Mouse (Mus musculus): ENCODE measurements around the gene Kcnq5. TPM values are rescaled to one million over a fixed set of nuclear protein-coding genes. Genes with fewer than 3 reads are reported as not detected.

Kcnq5 gene
- total and polyA plus RNA-seq, 3 experiments, result 6.5 to 8.7 (median 8.2) TPM

GRCm38 (mm10) chr1:21411331-21412196 lies 550.2 kb downstream of the Kcnq5 start (continued):
- TF ChIP-seq TBP (conservative IDR thresholded peaks at IDR 0.05; ENCODE audit: low read depth, low read length), result no peak
- peak; percentile 48; the same call in 1 of the 2 replicates for TF ChIP-seq E2F4 (IDR thresholded peaks at IDR 0.05; ENCODE audit: insufficient replicate concordance, low read depth, low read length)
- no peak for TF ChIP-seq MEF2A (IDR thresholded peaks at IDR 0.05; ENCODE audit: borderline replicate concordance, low read depth, low read length)
- 0 out of 2 replicates have a peak, but pooled peaks have one; percentile 37 for TF ChIP-seq ZNF384 (IDR thresholded peaks at IDR 0.05; ENCODE audit: low read depth, low read length)
- TF ChIP-seq PAX5 (IDR thresholded peaks at IDR 0.05; ENCODE audit: low read length), result no peak
- TF ChIP-seq RAD21 (IDR thresholded peaks at IDR 0.05; ENCODE audit: low read depth, low read length), result peak; percentile 97
- no peak for TF ChIP-seq RCOR1 (conservative IDR thresholded peaks at IDR 0.05; ENCODE audit: low read depth, low read length)
- TF ChIP-seq SMC3 (IDR thresholded peaks at IDR 0.05; ENCODE audit: low read depth, low read length), result peak; percentile 83
- no peak for TF ChIP-seq KAT2A (IDR thresholded peaks at IDR 0.05; ENCODE audit: insufficient replicate concordance, low read length)
- TF ChIP-seq UBTF (IDR thresholded peaks at IDR 0.05; ENCODE audit: low read depth, low read length), result no peak
- TF ChIP-seq HCFC1 (IDR thresholded peaks at IDR 0.05; ENCODE audit: low read depth, low read length), result no peak
- TF ChIP-seq ELF1 (IDR thresholded peaks at IDR 0.05; ENCODE audit: low read depth, low read length), result no peak
- 0 out of 2 replicates have a peak, but pooled peaks have one; percentile 57 for TF ChIP-seq SIN3A (IDR thresholded peaks at IDR 0.05; ENCODE audit: low read length)

- Histone ChIP-seq H3K36me3 (replicated peaks in 1 of 2; ENCODE audit: control insufficient read depth in 1 of 2, insufficient read depth in 1 of 2, low read length in 1 of 2) (peaks cover 5 to 12% of the 10 kb centered on the region in 2 experiments), H3K9ac (ENCODE audit: insufficient read depth, low read depth) (no peak overlapping the region), H3K4me1 (ENCODE audit: control insufficient read depth in 1 of 2, insufficient read depth in 2 of 2) (no peaks in the 10 kb centered on the region), H3K27me3 (replicated peaks) (no peaks in the 10 kb centered on the region), H3K4me2 (ENCODE audit: insufficient read depth, low read depth, poor library complexity, severe bottlenecking) (no peak overlapping the region), H3K27ac (ENCODE audit: insufficient read depth, low read depth) (no peak overlapping the region), H3K9me3 (replicated peaks; ENCODE audit: low read length) (no peaks in the 10 kb centered on the region), H3K4me3 (replicated peaks in 1 of 3; ENCODE audit: low read depth in 2 of 3, low read length in 2 of 3, poor library complexity in 1 of 3) (no peak overlapping the region), H3K79me2 (replicated peaks; ENCODE audit: control insufficient read depth, extremely low read depth, insufficient read depth, poor library complexity, severe bottlenecking) (no peaks in the 10 kb centered on the region)
- TF ChIP-seq TBP (conservative IDR thresholded peaks at IDR 0.05; ENCODE audit: low read depth, low read length) (no peak), ELF1 (IDR thresholded peaks at IDR 0.05; ENCODE audit: low read depth, low read length) (no peak), POLR2AphosphoS2 (IDR thresholded peaks at IDR 0.05; ENCODE audit: low read depth, low read length) (no peak), MAZ (IDR thresholded peaks at IDR 0.05; ENCODE audit: low read depth, low read length) (no peak), SIN3A (IDR thresholded peaks at IDR 0.05; ENCODE audit: low read length) (no peak), UBTF (IDR thresholded peaks at IDR 0.05; ENCODE audit: low read depth, low read length) (no peak), ZKSCAN1 (IDR thresholded peaks at IDR 0.05; ENCODE audit: borderline replicate concordance, low read depth, low read length) (no peak), MEF2A (IDR thresholded peaks at IDR 0.05; ENCODE audit: borderline replicate concordance, low read depth, low read length) (no peak), MYC (IDR thresholded peaks at IDR 0.05; ENCODE audit: low read depth, low read length) (no peak), E2F4 (IDR thresholded peaks at IDR 0.05; ENCODE audit: insufficient replicate concordance, low read depth, low read length) (no peak)
- in situ Hi-C loops (cut with MboI; ENCODE audit: low pct_ligation_motif_present, low pct_unique_long_range_greater_than_20kb, low sequenced_read_pairs), result no loop called here
- dilution Hi-C loops (cut with MboI; ENCODE audit: extremely low pct_ligation_motif_present, extremely low pct_unique_long_range_greater_than_20kb, low sequenced_read_pairs), result no loop called here
- no peak for DNase-seq (ENCODE audit: extremely low read depth)
Observed at GRCm38 (mm10) chr1:21407266-21407665, 554.5 kb downstream of the Kcnq5 start.
